Mouse (Mus musculus) heart, embryonic 11.5 days (tissue): ENCODE results near the gene Supt5. TPM values are rescaled to one million over a fixed set of nuclear protein-coding genes. Genes with fewer than 3 reads are reported as not detected.
A peak's percentile ranks its signal among the peaks of the same experiment; 100 is the strongest.

Experiments used
- ATAC-seq: fragments of 200-750 bp; cut with Nextera tagmentation; replicated peaks from 2 replicates; pipeline ENCODE4 v1.8.0; 2017; ENCODE audit warnings: moderate library complexity; ENCODE audit not compliant: insufficient number of reproducible peaks, low FRiP score, low TSS enrichment
- H3K27ac ChIP-seq: fragments of 300-500 bp; sonication (generic); 2 replicates; pipeline ENCODE4 v1.5.1; 2014; ENCODE audit warnings: mild to moderate bottlenecking, low read depth, low read length
- H3K27me3 ChIP-seq: fragments of 300-500 bp; sonication (generic); 2 replicates; pipeline ENCODE4 v1.6.1; 2014; ENCODE audit warnings: mild to moderate bottlenecking, low read length, mixed read lengths; ENCODE audit not compliant: control insufficient read depth, insufficient read depth
- H3K36me3 ChIP-seq: fragments of 300-500 bp; sonication (generic); 2 replicates; pipeline ENCODE4 v1.6.1; 2014; ENCODE audit warnings: mild to moderate bottlenecking, low read length, moderate library complexity, mixed read lengths; ENCODE audit not compliant: control insufficient read depth, insufficient read depth
- H3K4me1 ChIP-seq: fragments of 300-500 bp; sonication (generic); 2 replicates; pipeline ENCODE4 v1.6.1; 2014; ENCODE audit warnings: low read length; ENCODE audit not compliant: control insufficient read depth, insufficient read depth
- H3K4me2 ChIP-seq: fragments of 300-500 bp; sonication (generic); 2 replicates; pipeline ENCODE4 v1.6.1; 2014; ENCODE audit warnings: mild to moderate bottlenecking, moderate library complexity
- H3K4me3 ChIP-seq: fragments of 300-500 bp; sonication (generic); 2 replicates; pipeline ENCODE4 v1.5.1; 2014; ENCODE audit warnings: low read depth, low read length
- H3K9ac ChIP-seq: fragments of 300-500 bp; sonication (generic); 2 replicates; pipeline ENCODE4 v1.6.1; 2014; ENCODE audit warnings: mild to moderate bottlenecking, low read depth, low read length, moderate library complexity
- H3K9me3 ChIP-seq: fragments of 300-500 bp; sonication (generic); replicated peaks from 2 replicates; pipeline ENCODE4 v1.6.1; 2016; ENCODE audit warnings: low read length; ENCODE audit not compliant: control insufficient read depth
- WGBS: fragments of 180-500 bp; shearing (Covaris S2); extraction: QIAGEN DNeasy Blood & Tissue Kit; methylation state at CpG from one replicate; pipeline ENCODE4 v1.1.7; 2014; ENCODE audit not compliant: insufficient replicate concordance; 5-methylcytosine and 5-hydroxymethylcytosine counted together
- polyA plus RNA-seq: library from polyadenylated mRNA; unstranded; fragments of >200 nt; fragmentation: Nextera tagmentation; extraction: Ambion mirVana; gene quantifications from 2 replicates; pipeline ENCODE4 v1.2.1, GENCODE M21; 2014

Gene Supt5
- polyA plus RNA-seq, 1 experiment from 2014 or later: 55.2 TPM

DNA sequence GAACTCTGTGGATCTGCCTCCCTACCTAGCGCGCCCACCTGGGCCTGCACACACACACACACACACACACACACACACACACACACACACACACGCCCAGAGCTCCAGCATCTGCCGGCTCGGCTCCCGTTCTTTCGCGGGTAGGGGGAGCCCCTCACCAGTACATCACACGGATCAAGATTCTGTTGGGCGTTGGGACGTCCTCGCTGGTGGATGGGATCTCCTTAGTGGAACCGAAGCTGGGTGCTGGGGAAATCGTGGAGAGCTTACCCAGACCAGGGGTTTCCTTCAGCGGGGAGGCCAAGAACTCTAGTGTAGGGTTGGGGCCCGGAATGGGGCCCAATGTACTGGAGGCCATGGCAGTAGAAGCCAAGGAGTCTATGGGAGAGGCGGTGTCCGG, 48.4 kb downstream of the Supt5 start:
- H3K4me1 ChIP-seq: peaks cover 7% of the 10 kb centered on the region
- H3K36me3 ChIP-seq: no peaks in the 10 kb centered on the region
- H3K27me3 ChIP-seq: peaks cover 63% of the 10 kb centered on the region
- ATAC-seq: no peak
- H3K9ac ChIP-seq: 0 out of 2 replicates have a peak overlapping the region, but pooled peaks have one; percentile 39
- H3K27ac ChIP-seq: no peak overlapping the region
- no peaks in the 10 kb centered on the region for H3K9me3 ChIP-seq
- peak overlapping the region; percentile 66 for H3K4me2 ChIP-seq
- peak overlapping the region; percentile 39 for H3K4me3 ChIP-seq
- 2% methylated on average over 18 of the region's 18 CpGs for WGBS

GRCm38 (mm10) chr7:28280630-28281029, 57.9 kb downstream of the Supt5 start:
- no peak overlapping the region for H3K4me2 ChIP-seq
- no peaks in the 10 kb centered on the region for H3K9me3 ChIP-seq
- H3K27ac ChIP-seq: no peak overlapping the region
- H3K4me1 ChIP-seq: no peaks in the 10 kb centered on the region
- ATAC-seq: no peak
- 71% methylated on average over 7 of the region's 7 CpGs for WGBS
- H3K9ac ChIP-seq: no peak overlapping the region
- no peaks in the 10 kb centered on the region for H3K36me3 ChIP-seq
- H3K27me3 ChIP-seq: no peaks in the 10 kb centered on the region
- H3K4me3 ChIP-seq: no peak overlapping the region

GRCm38 (mm10) chr7:28278279-28278652, 60.3 kb downstream of the Supt5 start:
- 85% methylated on average over 7 of the region's 7 CpGs for WGBS
- Histone ChIP-seq H3K9ac (peak overlapping the region; percentile 90), H3K4me1 (no peaks in the 10 kb centered on the region), H3K27ac (no peak overlapping the region), H3K9me3 (no peaks in the 10 kb centered on the region), H3K27me3 (no peaks in the 10 kb centered on the region), H3K4me3 (peak overlapping the region; percentile 69), H3K4me2 (peak overlapping the region; percentile 93), H3K36me3 (no peaks in the 10 kb centered on the region)
- ATAC-seq: no peak

GRCm38 (mm10) chr7:28277615-28278278, 60.8 kb downstream of the Supt5 start, which contains the start of gene Eid2b:
Eid2b (plus strand) TSS chr7:28277739.
- 4% methylated on average over 68 of the region's 68 CpGs for WGBS
- H3K9me3 ChIP-seq: no peaks in the 10 kb centered on the region
- peak within 1 kb of the TSS; percentile 93 for H3K4me2 ChIP-seq
- peak; percentile 56 for ATAC-seq
- peak within 1 kb of the TSS; percentile 47; the same call in 1 of the 2 replicates for H3K27ac ChIP-seq
- H3K9ac ChIP-seq: peak within 1 kb of the TSS; percentile 90
- no peaks in the 10 kb centered on the region for H3K36me3 ChIP-seq
- no peaks in the 10 kb centered on the region for H3K4me1 ChIP-seq
- H3K27me3 ChIP-seq: no peaks in the 10 kb centered on the region
- H3K4me3 ChIP-seq: peak within 1 kb of the TSS; percentile 69

GRCm38 (mm10) chr7:28277237-28277614, 61.3 kb downstream of the Supt5 start:
- Histone ChIP-seq H3K4me3 (peak overlapping the region; percentile 69; the same call in 1 of the 2 replicates), H3K9me3 (no peaks in the 10 kb centered on the region), H3K27ac (no peak overlapping the region), H3K36me3 (no peaks in the 10 kb centered on the region), H3K9ac (no peak overlapping the region), H3K4me2 (no peak overlapping the region), H3K4me1 (no peaks in the 10 kb centered on the region), H3K27me3 (no peaks in the 10 kb centered on the region)
- 60% methylated on average over 8 of the region's 8 CpGs for WGBS
- ATAC-seq: peak; percentile 5; the same call in 1 of the 2 replicates

DNA sequence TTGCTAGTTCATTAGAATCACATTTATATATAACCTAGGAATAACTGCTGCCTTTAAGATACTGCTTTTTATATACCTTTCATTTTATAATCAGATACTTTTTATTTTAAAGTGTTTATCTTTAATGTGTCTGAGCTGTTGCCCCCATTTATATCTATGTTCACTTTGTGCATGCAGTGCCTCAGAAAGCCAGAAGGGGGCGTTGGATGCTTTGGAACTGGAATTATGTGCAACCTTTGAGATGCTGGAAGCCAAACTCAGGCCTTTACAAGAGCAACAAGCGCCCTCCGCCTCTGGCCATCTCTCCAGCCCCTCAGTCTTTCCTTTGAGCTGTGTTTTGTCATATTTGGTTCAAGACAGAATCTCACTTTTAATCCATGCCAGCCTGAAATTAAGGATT, 66.8 kb downstream of the Supt5 start:
- Histone ChIP-seq H3K4me2 (no peak overlapping the region), H3K27me3 (no peaks in the 10 kb centered on the region), H3K36me3 (no peaks in the 10 kb centered on the region), H3K4me1 (peaks cover 5% of the 10 kb centered on the region; the same call in 1 of the 2 replicates), H3K27ac (no peak overlapping the region), H3K9me3 (no peaks in the 10 kb centered on the region), H3K9ac (no peak overlapping the region), H3K4me3 (no peak overlapping the region)
- ATAC-seq: no peak
- 66% methylated on average over 3 of the region's 3 CpGs for WGBS

- Histone ChIP-seq H3K27me3 (no peaks in the 10 kb centered on the region), H3K36me3 (no peaks in the 10 kb centered on the region), H3K4me3 (no peak overlapping the region), H3K4me2 (no peak overlapping the region), H3K9me3 (no peaks in the 10 kb centered on the region), H3K9ac (no peak overlapping the region), H3K4me1 (peaks cover 5% of the 10 kb centered on the region; the same call in 1 of the 2 replicates), H3K27ac (no peak overlapping the region)
- WGBS: 84% methylated on average over 12 of the region's 12 CpGs
- ATAC-seq: no peak
These were observed 69.2 kb downstream of the Supt5 start for GRCm38 (mm10) chr7:28269355-28269754.

- Histone ChIP-seq H3K9ac (peak overlapping the region; percentile 88), H3K4me2 (peak overlapping the region; percentile 83), H3K4me3 (peak overlapping the region; percentile 89), H3K9me3 (no peaks in the 10 kb centered on the region), H3K4me1 (peaks cover 5% of the 10 kb centered on the region; the same call in 1 of the 2 replicates), H3K27ac (0 out of 2 replicates have a peak overlapping the region, but pooled peaks have one; percentile 78), H3K27me3 (no peaks in the 10 kb centered on the region), H3K36me3 (no peaks in the 10 kb centered on the region)
- 30% methylated on average over 16 of the region's 16 CpGs for WGBS
- ATAC-seq: no peak
These were observed 70.0 kb downstream of the Supt5 start for GRCm38 (mm10) chr7:28268576-28268975.
